Mouse (Mus musculus): ENCODE data around the gene Polr2i.
"Not testable (repeated sequence)": the region's sequence is repeated elsewhere in the genome, so short reads cannot be mapped to it uniquely, and the experiment has no call there.

Gene Polr2i

DNA sequence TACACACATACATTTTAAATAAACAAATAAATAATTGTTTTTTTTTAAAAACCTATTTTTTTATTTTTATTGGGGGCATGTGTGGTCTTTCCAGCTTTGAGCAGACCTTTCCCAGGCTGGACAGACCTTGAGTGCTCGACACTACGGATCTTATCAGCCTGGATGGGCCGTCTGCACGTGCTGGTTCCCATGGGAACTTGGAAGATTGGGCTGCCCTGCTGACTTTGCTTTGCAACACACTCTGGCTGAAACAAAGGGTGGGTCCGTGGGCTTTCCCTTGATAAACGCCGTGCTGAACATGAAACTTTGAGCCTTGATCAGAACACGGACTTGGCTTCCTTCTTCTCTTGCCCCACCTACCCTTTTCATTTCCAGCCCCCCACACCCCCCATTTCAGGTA is 27.4 kb upstream of the Polr2i start:
- DNase-seq (ENCODE audit: low spot score): peak; percentile 34

DNA sequence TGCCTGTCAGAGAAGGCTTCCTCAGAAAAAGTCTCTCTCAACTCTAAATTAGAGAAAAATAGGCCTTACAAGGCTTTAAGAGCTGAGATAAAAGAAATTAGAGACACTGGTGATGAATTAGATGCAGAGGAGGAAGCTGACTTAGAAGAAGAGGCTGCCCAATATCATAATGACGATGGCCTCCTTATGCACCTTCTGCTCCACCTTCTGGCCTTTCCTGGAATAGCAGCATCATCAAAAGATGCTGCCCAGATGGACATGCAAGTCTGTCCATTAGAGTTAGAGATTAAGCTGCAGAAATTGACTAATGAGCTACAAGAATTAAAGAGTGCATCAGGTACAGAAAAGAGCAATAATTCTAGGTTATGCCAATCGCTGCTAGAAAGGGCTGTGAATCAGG is 26.4 kb upstream of the Polr2i start:
- DNase-seq (ENCODE audit: low spot score): peak; percentile 85

DNA sequence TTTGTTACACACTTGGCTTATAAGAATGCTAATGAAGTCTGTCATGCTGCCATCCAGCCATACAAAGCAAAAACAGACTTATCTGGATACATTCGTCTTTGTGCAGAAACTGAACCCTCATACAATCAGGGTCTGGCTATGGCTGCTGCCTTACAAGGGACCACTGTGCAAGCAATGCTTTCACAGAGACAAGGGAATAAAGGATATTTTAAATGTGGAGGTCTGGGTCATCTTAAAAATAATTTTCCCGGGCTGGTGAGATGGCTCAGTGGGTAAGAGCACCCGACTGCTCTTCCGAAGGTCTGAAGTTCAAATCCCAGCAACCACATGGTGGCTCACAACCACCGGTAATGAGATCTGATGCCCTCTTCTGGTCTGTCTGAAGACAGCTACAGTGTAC is 25.4 kb upstream of the Polr2i start:
- not testable (repeated sequence) for DNase-seq (ENCODE audit: low spot score)

DNA sequence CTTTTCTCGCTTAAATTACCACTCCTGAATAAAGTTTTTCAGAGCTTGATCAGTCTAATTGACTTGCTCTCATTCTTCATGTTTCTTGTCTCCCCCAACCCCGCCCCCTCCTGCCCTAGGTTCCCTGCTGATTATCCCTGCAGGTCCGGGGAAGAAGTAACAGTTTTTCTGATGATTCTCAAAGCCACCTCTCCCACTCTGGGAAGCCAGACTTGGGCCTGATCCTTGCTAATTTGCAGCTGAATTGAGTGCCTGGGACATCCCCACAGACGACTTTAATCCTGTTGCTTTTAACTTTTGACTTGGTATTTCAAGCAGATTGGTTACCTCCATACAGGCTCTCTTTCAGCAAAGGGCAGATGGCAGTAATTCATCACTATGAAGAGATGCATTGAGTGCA is 20.7 kb upstream of the Polr2i start:
- DNase-seq (ENCODE audit: low spot score): no peak

DNA sequence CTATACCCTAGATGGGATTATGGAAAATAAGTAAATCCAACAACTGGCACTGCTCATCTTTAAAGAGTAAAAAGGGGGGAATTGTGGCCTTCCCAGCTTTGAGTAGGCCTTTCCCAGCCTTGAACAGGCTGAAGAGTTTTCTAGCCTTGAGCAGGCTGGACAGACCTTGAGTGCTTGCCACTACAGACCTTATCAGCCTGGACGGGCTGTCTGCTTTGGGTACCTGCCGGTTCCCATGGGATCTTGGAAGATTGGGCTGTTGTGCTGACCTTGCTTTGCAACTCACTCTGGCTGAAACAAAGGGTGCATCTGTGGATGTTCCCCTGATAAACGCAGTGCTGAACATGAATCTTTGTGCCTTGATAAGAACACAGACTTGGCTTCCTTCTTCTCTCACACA is 17.9 kb upstream of the Polr2i start:
- DNase-seq (ENCODE audit: low spot score): no peak

DNA sequence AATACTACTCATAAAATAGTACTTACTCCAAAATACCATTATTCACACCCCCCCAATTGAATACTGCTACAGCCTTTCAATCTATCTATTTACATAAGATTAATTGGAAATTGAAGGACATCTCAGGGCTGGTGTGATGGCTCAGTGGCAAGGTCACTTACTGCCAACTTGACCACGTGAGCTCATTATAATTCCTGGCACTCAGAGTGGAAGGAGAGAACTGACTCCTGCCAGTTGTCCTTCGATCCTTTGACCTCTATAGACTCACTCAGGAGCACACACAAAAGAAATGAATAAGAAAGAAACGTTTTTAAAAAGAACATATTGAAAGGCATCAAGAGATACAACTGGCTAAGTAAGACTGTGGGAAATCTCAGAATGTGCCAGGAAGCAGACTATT is 15.9 kb upstream of the Polr2i start:
- DNase-seq (ENCODE audit: low spot score): no peak

DNA sequence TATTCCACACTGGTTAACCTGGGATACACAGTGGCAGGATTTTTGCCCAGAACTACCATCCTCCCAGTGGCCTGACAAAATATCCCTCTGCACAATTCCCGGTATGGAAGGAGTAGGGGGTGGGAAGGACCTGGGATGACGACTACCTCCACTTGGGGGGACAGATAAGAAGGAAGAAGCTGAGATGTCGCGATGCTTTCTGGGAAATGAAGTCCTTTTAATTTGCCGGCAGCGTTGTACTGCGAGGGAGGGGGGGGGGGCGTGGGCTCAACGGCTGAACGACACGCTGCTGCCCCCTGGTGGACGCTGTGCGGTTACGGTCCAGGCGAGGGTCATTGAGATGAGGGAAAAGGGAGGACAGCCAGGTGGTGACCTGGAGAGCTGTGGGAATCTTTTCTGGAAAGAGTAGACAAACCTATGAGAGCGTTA is 15.0 kb upstream of the Polr2i start:
- peak; percentile 97 for DNase-seq (ENCODE audit: low spot score)

DNA sequence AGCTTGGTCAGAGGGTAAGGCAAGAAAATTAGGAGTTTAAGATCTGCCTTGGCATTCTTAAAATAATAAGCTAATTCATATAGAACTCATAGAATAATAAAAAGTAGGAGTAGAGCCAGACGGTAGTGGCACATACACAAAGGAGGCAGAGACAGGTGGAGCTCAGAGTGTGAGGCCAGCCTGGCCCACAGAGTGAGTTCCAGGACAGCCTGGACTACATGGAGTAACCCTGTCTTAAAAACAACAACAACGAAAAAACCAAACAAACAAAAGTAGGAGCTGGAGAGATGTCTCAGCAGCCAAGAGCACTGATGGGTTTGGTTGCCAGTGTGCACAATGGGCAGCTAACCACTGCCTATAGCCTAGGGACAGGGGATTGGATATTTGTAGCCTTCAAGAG is 14.5 kb upstream of the Polr2i start:
- no peak for DNase-seq (ENCODE audit: low spot score)

DNA sequence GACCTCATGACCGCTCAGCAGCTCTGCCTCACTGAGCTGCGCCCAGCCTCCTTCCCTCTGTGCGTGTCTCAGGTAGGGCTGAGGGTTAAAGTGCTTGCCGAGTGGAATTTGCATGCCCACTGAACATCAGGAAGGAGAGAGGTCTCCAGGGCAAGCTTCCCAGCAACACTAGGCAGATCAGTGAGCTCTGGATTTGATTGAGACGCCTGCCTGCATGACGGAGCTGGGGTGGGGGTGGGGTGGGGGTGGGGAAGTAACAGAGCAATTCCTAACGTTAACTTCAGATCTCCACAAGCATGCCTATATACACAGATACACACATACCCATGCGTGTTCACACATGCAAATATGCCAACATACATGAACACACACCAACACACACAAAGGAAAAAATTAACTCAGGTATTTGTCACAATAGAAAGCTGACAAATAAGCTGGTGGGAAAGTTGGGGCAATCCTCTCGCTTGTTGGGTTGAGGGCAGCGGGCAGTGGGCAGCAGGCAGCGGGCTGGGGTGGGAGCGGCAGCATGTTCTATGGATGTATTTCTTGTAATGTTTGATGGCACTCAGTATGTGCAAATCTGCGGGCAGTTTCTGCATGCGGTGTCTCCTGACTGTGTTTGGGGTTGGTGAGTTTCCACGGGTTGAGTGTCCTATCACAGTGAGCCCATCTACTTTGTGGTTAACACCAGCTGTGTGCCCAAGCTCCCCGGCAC is 12.3 kb upstream of the Polr2i start:
- peak; percentile 79 for DNase-seq (ENCODE audit: low spot score)

DNA sequence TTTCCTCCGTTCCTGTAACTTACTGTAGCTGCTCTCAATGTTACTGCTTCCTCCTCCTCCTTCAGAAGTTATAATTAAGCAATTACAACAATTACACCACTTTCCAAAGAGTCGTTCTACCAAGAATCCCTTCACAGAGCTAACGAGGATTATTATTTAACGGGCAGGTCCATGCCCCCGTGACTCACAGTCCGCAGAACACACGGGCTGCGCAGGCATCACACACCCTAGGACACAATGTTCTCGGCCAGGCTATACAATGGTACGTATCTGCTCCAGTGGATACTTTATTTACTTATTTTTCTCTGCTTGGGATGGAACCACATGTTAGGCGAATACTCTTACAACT is 11.8 kb upstream of the Polr2i start:
- no peak for DNase-seq (ENCODE audit: low spot score)

DNA sequence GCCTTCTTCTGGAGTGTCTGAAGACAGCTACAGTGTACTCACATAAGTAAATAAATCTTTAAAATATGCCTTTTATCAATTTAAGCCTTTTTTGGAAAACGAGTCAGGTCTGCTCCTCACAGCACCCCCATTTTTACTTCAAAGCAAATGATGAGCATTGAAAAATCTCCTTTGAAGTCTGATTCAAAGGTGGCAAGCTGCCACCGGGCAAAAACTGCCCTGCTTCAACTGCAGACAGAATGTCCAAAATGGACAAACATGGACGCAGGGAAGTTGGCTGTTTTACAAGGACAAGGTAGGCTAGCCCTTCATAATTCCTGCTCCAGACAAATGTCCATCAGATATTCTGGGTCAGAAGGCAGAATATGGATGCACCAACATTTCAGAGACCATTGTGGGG is 10.3 kb upstream of the Polr2i start:
- DNase-seq (ENCODE audit: low spot score): no peak

DNA sequence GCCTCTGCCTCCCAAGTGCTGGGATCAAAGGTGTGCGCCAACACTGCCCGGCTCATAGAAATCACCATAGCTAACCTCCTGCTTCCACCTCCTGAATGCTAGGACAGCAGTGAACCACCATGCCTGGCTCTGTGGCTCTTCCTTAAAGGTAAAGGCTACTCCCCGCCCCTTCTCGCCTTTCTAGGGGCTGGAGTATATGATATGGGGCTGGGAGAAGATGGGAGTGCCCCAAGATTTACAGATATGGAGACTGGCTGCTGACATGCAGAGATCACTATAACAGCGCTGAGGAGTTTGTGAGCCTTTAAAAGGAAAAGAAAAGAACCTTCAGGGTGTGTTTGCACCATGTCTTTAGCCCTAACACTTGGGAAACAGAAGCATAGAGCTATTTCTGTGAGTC is 9.5 kb upstream of the Polr2i start:
- DNase-seq (ENCODE audit: low spot score): no peak

DNA sequence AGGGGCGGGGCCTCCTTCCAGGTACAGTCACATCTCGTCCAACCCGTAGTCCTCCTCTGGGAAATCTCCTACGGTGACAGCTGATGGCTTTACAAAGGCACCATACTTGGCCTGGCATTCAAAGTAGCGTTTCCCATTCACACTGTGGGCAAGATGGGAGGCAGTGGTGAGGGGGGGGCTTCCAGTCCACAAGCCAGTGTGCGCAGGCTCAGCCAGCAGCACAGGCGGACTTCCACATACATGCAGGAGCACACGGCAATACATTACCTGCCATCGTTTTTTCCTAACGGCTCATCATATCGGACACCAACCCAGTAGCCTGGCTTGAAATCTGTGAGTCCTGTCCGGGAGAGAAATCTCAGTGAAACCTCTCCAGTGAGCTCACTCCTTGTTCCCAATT is 7.5 kb upstream of the Polr2i start:
- no peak for DNase-seq (ENCODE audit: low spot score)

DNA sequence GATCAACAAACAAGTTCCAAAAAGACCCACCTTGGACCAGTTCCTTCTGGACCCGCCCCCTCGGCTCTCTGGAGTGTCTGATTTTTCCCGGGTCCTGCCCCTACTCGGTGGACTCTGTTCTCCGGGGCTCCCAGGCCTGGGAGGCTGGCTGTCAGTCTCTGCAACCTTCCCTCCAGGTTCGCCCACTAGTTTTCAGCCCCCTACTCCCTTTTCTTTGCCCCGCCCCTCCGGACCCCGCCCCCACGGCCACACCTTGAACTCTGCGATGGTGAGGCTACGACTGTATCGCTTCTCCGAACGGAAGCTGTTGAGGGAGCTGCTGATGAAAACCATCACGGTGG is 450 bp upstream of the Polr2i start:
- DNase-seq (ENCODE audit: low spot score): no peak

DNA sequence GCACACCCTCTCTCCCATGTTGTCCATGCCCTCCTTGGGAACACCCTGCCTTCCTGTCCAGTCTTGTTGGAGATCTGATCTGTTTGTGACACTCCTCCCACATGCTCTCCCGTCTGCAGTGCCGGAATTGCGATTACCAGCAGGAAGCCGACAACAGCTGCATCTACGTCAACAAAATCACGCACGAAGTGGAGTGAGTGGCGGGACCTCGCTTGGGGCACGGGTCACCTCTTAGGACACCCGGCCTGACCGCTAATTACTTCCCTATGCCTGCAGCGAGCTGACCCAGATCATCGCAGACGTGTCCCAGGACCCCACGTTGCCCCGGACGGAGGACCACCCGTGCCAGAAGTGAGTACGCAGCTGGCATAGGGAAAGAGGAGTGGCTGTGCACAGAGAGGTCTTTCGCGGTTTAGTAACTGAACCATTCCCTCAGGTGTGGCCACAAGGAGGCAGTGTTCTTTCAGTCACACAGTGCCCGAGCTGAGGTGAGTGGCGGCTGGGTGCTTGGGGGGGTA is 942 bp downstream of the Polr2i start:
- peak; percentile 83 for DNase-seq (ENCODE audit: low spot score)

DNA sequence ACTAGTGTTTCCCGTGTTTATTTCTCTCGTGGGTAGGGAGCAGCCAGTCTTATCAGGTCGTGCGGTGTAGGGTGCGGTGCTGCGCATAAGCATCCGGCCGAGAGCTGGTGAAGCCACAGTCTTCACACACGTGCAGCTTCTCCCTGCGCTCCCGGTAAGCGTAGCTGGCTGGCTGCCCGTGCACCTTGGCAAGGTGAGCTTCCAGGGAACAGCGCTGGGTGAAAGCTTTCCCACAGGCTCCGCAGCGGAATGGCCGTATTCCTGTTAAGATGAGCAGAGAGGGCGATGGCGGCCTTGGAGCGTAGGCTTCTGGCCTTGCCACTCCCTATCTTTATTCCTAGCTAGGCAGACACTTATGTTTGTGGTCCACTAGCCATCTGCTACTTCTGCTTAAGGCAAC is 1.6 kb downstream of the Polr2i start:
- DNase-seq (ENCODE audit: low spot score): no peak

DNA sequence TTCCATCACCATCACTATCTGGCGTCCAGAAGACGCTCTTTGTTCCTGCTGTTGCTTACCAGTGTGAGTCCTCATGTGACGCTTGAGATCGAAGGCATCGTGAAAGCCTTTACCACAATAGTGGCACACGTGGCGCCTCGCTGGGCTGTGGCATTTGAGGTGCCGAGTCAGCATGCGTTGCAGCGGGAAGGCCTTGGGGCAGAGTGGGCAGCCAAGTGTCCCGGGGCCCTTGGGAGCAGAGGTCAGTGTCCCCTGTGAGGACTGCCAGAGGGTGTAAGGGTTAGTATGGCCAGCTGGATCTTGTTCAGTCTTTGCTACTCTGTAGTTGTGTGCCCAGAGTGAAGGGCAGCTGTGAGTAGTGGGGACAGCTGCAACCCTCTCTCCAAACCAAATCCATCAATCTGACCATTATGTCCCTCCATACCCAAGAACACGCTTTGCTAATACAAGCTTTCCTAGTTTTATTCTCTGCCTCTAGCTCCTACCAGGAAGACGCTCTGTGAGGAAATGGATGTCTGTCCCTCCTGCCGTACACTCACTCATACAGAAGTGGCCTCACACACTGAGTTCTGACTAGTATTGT is 2.6 kb downstream of the Polr2i start:
- DNase-seq (ENCODE audit: low spot score): no peak

DNA sequence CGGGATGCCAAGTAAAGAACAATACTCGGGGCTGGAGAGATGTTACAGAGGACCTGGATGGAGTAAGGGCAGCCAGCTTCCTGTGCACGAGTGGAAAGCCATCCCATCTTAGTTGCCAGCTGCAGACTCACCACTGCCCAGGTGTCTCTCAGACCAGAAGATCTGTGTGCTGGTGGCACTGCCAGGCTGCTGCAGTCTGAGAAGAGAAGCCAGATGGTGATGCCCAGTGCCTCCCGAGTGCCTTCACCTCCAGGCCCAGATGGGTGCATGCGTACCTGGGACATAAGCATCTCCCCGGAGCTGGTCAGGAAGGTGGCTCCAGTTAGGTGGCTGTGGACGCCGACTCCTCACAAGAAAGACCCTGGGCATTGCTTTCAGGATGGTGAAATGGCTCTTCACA is 3.3 kb downstream of the Polr2i start:
- no peak for DNase-seq (ENCODE audit: low spot score)

DNA sequence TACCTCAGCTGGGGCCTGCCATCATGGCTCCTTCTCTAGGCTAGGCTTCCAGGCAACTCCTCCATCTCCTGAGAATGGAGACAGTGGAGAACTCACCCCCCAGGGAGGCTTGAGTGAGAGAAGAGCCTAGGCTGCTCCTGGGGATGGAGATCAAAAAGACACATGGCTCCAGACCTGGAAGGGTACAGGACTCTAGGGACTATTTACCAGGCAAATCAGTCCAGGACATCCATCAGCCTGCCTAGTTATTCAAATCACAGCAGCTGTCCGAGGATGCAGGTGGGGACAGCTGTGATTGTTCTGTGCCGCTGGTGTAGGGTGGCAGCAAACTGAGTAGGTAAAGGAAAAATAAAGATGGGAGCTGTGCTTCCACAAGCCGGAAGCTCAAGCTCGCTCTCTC is 3.9 kb downstream of the Polr2i start, which contains the start of gene Ovol3:
Gene Ovol3 (minus strand): TSS at position 101 of the 400 bp plus-strand sequence.
- DNase-seq (ENCODE audit: low spot score): no peak

DNA sequence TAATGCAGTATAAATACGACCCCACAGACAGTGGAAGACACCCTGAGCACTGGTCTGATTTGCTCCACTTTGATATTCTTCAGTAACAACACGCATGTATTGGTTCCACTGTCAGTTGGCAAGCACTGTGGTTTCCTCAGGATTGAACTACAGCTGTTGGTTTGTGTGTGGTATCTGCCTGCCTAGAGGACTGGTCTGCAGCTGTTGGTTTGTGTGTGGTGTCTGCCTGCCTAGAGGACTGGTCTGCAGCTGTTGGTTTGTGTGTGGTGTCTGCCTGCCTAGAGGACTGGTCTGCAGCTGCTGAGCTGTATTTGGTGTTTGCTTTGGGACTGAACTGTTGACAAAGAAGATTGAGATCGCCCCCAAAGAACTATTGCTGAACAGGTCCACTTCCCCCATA is 5.6 kb downstream of the Polr2i start:
- DNase-seq (ENCODE audit: low spot score): not testable (repeated sequence)

DNA sequence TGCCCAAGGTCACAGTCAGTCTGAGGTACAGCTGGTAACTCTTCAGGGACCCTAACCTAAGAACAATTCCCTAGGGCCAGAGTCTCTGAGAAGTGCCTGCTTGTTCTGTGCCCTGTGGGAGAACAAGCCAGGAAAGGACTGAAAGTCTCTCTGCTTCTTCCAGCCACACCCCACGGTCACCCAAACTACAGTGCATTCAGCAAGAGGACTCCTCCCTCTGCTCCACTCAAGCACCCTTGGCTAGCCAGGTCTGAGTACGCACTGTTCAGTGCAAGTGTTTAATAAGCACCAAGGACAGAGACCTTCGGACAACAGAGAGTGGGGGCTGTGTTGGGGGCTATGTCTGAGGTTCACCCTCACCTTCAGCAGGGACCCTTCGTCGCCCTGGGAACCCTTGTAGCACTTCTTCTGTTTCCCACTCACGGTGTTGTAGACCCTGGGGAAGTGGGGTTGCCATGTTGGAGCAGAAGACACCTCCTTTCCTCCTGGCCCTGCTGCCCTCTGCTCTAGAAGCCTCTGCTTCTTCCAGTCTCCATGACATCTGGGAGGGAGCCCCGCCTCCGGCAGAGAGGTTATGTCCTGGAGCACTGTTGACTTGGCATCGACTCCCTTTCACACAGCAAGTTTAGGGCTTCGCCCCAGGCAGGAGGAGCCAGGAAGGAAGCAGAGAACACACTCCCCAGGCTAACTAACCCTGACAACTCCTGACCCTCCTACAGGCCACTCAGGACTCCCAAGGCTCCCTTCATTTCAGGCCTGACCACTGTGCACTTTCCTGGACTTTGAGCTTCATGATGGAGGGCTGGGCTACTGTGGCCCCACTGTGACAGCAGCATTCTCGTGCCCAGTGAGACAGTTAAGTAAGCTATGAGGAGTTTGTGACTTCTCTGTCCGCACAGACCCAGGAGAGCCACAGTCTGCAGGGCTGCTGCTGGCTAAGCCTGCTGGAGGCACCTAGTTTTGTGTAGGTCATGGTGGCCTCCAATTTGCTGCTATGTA is 20.5 kb downstream of the Polr2i start:
- DNase-seq (ENCODE audit: low spot score): no peak

DNA sequence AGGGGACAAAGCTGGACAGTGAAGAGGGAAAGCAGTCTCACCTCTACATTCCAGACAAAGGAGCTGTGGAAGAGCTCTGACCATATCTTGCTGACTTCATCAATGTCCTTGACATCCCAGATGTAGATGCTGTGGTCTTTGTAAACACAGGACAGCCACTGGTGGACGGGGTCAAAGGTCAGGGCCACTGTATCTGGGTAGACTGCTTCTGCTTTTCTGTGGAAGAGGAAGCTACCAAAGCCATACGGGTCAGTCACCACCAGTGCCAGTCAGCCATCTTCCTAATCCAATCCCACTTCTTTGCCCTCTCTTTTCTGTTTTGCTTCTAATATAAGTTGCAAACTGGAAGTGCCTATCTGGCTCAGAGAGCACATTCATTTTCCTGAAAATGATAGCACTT is 33.3 kb downstream of the Polr2i start:
- no peak for DNase-seq (ENCODE audit: low spot score)

DNA sequence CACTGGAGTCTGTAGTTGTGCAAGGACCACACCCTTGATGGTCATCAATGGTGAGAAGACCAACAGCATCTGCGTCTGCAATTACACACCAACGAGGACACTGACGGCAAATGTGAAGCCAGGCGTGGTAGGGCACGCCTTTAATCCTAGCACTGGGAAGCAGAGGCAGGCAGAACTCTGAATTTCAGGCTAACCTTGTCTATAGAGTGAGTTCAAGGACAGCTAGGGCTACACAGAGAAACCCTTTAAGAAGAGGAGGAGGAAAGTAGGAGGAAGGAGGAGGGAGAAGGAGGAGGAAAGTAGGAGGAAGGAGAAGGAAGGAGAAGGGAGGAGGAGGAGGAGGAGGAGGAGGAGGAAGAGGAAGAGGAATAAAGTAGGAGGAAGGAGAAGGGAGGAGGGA is 33.8 kb downstream of the Polr2i start:
- no peak for DNase-seq (ENCODE audit: low spot score)

Data from embryo, embryonic 10 days (tissue).